8 mouse cellular contexts compared by ENCODE assay signal in genomic region chr1:138191689-138192508, GRCm38 (mm10). TPM values are rescaled to one million over a fixed set of nuclear protein-coding genes. Genes with fewer than 3 reads are reported as not detected.
DNase-seq lines count a peak whose midpoint lies in the region; ATAC-seq and TF ChIP-seq lines count a peak whose summit lies in the region.

No protein-coding gene starts in this region.

- H3K4me3 ChIP-seq in liver, adult 2 months (ENCODE audit: insufficient read depth, low read depth, low read length): no peak overlapping the region
- no peak overlapping the region for H3K4me3 ChIP-seq in neural tube, embryonic 15.5 days (replicated peaks)

- no peaks in the 10 kb centered on the region for H3K9me3 ChIP-seq in neural tube, embryonic 15.5 days (replicated peaks)

- WGBS in liver, adult 2 months: 74% methylated on average over 8 of the region's 8 CpGs
- 85% methylated on average over 8 of the region's 8 CpGs for whole genome bisulfite sequencing in neural tube, embryonic 15.5 days

- DNase-seq in right cerebral cortex, adult 18-20 months: peak; percentile 44
- DNase-seq in right cerebral cortex, postnatal 4 days: no peak
- DNase-seq in heart, adult 9 months (ENCODE audit: low spot score in 2 of 2): peak; percentile 27 to 56
- DNase-seq in liver, adult 2 months (ENCODE audit: extremely low read depth, low read depth, low spot score): peak; percentile 24
- DNase-seq in right cerebral cortex, postnatal 25 days: peak; percentile 10
- DNase-seq in urinary bladder, adult 2 months (ENCODE audit: low spot score): no peak
- no peak for DNase-seq in layer of hippocampus, adult 18-20 months (ENCODE audit: low spot score in 2 of 2)

- ATAC-seq in neural tube, embryonic 15.5 days (ENCODE audit: low FRiP score): no peak

- no peak overlapping the region for H3K9ac ChIP-seq in liver, adult 2 months (ENCODE audit: low read depth, low read length)
- H3K9ac ChIP-seq in neural tube, embryonic 15.5 days (replicated peaks): no peak overlapping the region

- peak overlapping the region; percentile 29; the same call in 1 of the 2 replicates for H3K27ac ChIP-seq in liver, adult 2 months (replicated peaks; ENCODE audit: insufficient read depth, low read depth, low read length)
- no peak overlapping the region for H3K27ac ChIP-seq in neural tube, embryonic 15.5 days (replicated peaks)

- no peak for TF ChIP-seq POLR2A in liver, adult 2 months (IDR thresholded peaks at IDR 0.05; ENCODE audit: extremely low read depth, insufficient read depth, low read length)

- H3K4me1 ChIP-seq in liver, adult 2 months (ENCODE audit: control insufficient read depth, insufficient read depth, low read length): no peaks in the 10 kb centered on the region
- no peaks in the 10 kb centered on the region for H3K4me1 ChIP-seq in neural tube, embryonic 15.5 days

- TF ChIP-seq CTCF in liver, adult 2 months (IDR thresholded peaks at IDR 0.05; ENCODE audit: low read depth, low read length): no peak

- no peak overlapping the region for H3K4me2 ChIP-seq in neural tube, embryonic 15.5 days

- H3K79me2 ChIP-seq in liver, adult 2 months (ENCODE audit: control insufficient read depth, insufficient read depth, low read length): no peaks in the 10 kb centered on the region

- no peaks in the 10 kb centered on the region for H3K36me3 ChIP-seq in liver, adult 2 months (ENCODE audit: control insufficient read depth, insufficient read depth, low read length)
- H3K36me3 ChIP-seq in neural tube, embryonic 15.5 days: no peaks in the 10 kb centered on the region

- no peaks in the 10 kb centered on the region for H3K27me3 ChIP-seq in liver, adult 2 months (ENCODE audit: control insufficient read depth, insufficient read depth, low read length)
- no peaks in the 10 kb centered on the region for H3K27me3 ChIP-seq in neural tube, embryonic 15.5 days (replicated peaks)

RNA-seq across cellular contexts. Expression of gene Ptprc, which starts 16.4 kb away (rescaled TPM):
- 13.4 and 13.7 TPM in 2 replicates for total RNA-seq in liver, adult 2 months (2014; rRNA removed)
- polyA plus RNA-seq in liver, adult 2 months (2012; rRNA removed): 1.8 and 3.4 TPM in 2 replicates
- 1.7 and 17.9 TPM in 2 replicates for polyA plus RNA-seq in neural tube, embryonic 15.5 days (2015; fragmentation: Nextera tagmentation; extraction: Ambion mirVana)
- polyA plus RNA-seq in urinary bladder, adult 2 months (2012; rRNA removed): 11.8 and 12.3 TPM in 2 replicates
- 1 to 10 TPM; 2.2 to 2.8 TPM for total RNA-seq in layer of hippocampus, adult 18-20 months (2021)

Comparison
In these comparisons a context has a peak if more than half of its experiments do, and no peak if none do; other contexts are left out.
1. DNase-seq: peak in right cerebral cortex, adult 18-20 months (single experiment), heart, adult 9 months (2 of 2), liver, adult 2 months (single experiment) and right cerebral cortex, postnatal 25 days (single experiment); none in right cerebral cortex, postnatal 4 days (single experiment), urinary bladder, adult 2 months (single experiment) and layer of hippocampus, adult 18-20 months (0 of 2).